Mouse (Mus musculus) CD4-positive, CD25-positive, alpha-beta regulatory T cell, adult 4 months (primary cell): ENCODE data around the gene Agrn. TPM values are rescaled to one million over a fixed set of nuclear protein-coding genes. Genes with fewer than 3 reads are reported as not detected.

ENCODE experiments used
- ATAC-seq: one replicate; pipeline ENCODE4 v1.8.0; 2017
- polyA plus RNA-seq, 2 experiments: library from polyadenylated mRNA; unstranded; fragments of 100-300 nt; shearing (Covaris generic); gene quantifications; one replicate each; pipeline ENCODE4 v1.2.1; 2017

The Agrn gene
- polyA plus RNA-seq, 2 experiments from 2014 or later = 3.6 to 3.9 TPM

DNA sequence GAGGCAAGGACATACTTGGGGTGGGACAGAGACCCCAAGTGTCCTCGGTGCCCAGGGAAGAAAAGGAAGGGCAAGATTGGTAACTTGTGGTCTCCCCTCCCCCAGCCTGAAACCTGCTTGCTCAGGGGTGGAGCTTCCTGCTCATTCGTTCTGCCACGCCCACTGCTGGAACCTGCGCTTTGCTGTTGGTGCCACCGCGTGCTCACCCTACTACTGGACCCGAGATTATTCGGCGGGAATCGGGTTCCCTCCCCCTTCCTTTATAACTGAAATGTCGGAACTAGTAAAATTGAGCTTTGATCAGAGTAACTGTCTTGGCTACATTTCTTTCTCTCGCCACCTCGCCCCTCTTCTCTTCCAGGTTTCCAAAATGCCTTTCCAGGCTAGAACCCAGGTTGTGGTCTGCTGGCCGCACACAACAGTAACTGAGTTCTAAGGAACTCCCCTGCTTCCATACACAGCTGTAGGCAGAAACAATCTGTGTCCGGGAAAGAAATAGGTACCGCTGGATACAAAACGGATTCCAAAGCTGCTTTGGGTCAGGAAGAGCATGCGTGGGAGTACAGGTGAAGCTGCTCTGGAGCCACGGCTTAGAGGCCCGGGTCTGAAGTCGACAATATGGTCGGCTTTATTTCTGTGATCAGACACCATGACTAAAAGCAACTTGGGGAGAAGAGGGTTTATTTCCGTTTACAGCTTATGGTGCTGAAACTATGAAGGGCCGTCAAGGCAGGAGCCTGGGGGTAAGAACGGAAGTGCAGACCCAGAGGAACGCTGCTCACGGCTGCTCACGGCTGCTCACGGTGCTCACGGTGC is 60.8 kb downstream of the Agrn start:
- no peak for ATAC-seq

DNA sequence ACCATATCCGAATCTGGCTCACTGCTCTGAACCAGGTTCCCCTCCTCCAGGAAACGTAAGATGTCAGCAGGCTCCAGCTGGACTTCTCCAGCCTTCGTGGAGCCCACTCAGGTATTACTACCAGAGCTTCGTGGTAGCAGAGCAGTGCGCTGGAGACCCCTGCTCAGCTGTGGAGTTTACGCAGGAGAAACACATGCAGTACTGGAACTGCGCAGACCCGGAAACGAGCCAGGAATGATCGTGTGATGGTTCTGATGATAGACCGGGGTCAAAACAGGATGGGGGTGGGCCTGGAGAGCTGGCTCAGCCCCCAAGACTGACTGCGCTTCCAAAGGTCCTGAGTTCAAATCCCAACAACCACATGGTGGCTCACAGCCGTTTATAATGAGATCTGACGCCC is 61.5 kb downstream of the Agrn start:
- no peak for ATAC-seq

DNA sequence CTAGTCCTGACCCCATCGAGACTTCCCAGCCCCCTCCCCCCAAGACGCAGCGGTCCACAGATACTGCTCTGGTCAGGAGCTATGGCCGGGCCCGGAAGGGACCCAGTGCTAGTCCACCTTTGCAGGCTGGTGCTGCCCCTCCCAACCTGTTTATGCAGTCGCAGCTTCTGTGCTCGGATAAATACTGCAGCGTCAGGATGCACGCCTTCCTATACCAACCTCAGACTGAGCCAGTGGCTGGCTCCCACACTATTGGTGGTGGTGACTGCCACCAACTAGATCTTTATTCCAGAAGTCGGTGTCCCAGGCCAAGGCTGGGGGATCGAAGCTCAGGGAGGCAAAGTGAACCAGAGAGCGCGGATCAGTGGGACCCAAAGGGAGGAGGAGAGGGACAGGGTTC is 62.2 kb downstream of the Agrn start:
- no peak for ATAC-seq

DNA sequence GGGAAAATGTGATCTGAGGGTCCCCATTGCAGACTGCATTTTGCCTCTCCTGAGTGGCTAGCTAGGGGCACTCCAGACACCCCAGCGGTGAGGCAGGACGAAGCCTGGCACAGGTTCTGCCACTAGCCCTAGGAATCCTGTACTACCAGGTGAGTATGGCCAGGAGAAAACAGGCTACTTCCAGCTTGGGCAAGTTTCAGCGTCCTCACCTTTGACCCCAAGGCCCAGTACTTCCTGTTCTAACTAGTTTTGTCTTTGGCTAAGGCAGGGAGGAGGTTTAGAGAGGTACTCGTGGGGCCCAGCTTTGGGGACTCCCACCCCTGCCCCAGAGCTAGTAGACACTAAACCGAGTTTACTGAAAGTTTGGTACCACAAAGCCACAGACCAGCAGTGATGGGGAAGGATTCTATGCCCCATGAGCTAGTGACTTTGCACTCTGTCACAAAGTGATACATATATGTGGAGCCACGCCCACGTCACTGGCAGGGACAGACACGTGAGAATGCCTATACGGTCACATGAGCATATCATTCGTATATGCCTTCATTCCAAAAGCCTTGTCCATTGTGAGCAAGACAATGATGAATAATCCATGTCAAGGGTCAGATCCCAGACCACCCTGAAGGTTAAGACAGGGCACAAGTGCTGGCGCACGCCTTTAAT is 63.2 kb downstream of the Agrn start:
- ATAC-seq = no peak

DNA sequence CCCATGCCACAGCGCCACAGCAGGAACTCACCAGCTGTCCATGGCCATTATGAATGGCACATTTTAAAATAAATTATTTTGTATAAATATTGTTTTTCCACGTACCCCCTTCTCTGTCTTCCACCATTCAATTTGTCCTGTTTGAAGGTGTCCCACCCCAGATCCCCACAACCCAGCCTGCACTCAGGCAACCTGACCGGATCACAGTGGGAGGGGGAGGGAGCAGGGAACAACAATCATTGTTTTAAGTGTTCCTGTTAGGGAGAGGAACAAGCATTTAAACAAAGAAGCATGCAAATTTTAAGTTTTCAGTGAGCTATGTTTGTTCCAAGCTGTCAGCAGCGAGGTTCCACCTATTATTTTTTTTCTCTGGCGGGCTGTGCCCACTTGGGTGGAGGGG is 64.0 kb downstream of the Agrn start:
- no peak for ATAC-seq

DNA sequence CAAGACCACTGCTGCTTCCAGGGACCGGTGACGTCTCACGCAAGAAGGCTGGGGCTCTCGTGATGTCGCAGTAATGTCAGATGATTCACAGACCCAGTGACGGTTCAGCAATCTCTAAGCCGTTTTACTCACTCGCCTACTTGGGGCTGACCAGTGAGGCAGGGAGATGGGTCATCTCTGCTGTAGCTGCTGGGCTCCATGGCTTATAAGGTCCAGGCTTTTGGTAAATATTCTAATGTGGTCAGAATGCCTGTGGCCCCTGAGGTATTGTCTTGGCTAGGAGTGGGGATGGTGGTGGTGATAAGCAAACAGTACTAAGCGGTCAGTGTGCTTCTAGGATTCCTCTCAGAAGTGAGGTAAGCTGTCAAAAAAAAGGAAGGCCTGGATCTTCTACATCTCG is 66.3 kb downstream of the Agrn start:
- ATAC-seq = no peak

DNA sequence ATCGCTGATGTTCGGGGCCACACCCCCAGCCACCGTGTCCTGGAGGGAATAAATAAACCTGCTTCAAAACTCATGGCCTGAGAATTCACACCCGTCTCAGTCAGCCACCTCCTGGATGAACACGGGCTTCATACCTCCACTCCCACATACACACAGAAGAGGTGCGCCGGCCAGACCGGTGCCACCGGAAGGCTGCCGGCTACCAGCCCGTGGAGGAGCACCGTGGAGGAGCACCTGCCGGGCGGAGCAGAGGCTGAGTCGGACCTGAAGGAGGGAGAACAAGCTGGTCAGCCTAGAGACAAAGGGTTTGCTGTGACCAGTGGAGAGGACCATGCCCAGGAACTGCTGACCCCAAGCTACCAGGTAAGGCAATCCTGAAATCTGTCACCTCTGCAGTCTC is 66.9 kb downstream of the Agrn start, which contains the start of gene Rnf223:
TSS of gene Rnf223 (plus strand) at position 78 of the 400 bp plus-strand sequence.
- ATAC-seq = no peak

DNA sequence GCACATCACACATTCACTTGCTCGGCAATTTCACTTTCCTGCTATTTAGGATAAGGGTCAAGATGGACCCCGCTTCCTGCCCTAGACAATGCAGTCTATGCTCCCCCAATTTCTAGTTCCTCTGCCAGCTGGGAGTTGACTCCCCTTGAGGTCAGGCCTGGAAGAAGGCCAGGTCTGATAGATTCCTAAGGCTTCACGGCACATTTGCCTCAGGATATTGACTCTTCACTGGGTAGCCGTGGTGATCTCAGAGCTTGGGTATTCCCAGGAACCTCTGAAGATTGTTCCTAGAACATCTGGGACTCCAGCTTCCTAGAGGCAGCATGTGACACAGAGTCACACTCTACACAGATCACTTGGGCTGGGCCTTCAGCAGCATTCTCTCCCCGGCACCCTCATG is 68.5 kb downstream of the Agrn start:
- ATAC-seq = no peak

DNA sequence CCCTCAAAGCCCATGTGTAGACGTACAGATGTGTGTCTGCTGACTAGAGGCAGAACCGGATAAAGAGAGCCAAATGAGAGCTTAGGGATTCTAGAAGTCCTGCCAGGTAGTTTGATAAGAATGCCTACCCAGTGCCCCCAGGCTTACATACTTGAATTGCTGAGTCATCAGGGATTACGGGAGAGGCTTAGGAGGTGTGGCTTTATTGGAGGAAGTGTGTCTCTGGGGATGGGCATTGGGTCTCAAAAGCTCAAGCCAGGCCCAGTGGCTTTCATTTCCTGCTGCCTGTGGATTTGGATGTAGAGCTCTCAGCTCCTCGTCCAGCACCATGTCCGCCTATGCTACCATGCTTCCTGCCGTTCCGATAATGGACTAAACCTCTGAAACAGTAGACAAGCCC is 70.4 kb downstream of the Agrn start:
- no peak for ATAC-seq

DNA sequence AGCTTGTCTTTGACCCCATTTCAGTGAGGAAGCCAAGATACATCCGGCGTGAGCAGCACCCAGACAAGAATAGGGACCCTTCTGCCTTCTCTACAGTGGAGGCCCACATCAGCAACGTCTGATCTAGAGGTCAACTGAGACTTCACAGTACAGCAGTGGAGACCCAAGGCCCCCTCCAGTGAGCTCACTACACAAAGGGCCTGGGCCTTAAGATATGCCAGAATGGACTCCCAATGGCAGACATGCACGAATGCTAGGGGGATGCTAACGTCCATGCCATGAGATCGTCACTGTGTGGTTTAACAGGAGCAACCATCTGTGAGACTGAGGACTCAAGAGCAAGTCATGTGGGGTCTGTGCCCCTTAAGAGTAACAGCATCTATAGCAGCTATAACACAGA is 71.9 kb downstream of the Agrn start:
- ATAC-seq = no peak

DNA sequence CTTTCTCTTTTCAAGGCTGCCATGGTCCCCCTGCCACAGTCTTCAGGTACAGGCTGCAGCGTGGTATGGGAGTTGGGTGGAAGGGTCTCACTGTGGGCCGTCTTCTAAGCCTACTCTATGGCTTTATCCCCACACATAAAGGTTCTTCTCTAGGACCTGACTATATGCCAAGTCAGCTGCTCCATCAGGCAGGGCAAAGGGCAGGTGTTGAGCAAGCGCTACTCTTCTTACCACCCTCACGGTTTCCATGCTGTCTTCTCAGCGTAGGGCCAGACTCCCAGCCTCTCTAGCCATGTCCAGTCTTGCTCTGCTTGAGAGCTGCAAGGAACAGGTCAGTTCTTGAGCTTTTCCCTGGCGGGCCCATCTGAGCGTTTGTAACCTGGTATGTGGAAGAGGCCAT is 73.2 kb downstream of the Agrn start:
- no peak for ATAC-seq

Other genes with a start within 250 kb of the Agrn start
- 1 to 10 TPM; 7.6 TPM for gene C1qtnf12, start 235.2 kb downstream of the Agrn start, polyA plus RNA-seq
- gene B3galt6, start 204.8 kb downstream of the Agrn start, polyA plus RNA-seq = 1 to 10 TPM in 1 of 2 experiments, under 1 TPM in 1; 0.92 to 1.3 TPM
- 100 to 1,000 TPM; 528 to 589 TPM for gene Sdf4, start 204.6 kb downstream of the Agrn start, polyA plus RNA-seq
- gene Tnfrsf4, start 183.6 kb downstream of the Agrn start, polyA plus RNA-seq = 1,000 to 10,000 TPM; 1,065 to 1,393 TPM
- 100 to 1,000 TPM; 745 to 823 TPM for gene Tnfrsf18, start 171.3 kb downstream of the Agrn start, polyA plus RNA-seq
- gene Ttll10, start 138.1 kb downstream of the Agrn start, polyA plus RNA-seq = under 1 TPM; 0.35 to 0.81 TPM
- gene 9430015G10Rik, start 87.5 kb downstream of the Agrn start, polyA plus RNA-seq = 10 to 100 TPM; 17.4 to 29.4 TPM
- not detected for gene Rnf223, start 67.0 kb downstream of the Agrn start, polyA plus RNA-seq
- 10 to 100 TPM; 49.3 to 70.2 TPM for gene Isg15, start 3.3 kb upstream of the Agrn start, polyA plus RNA-seq
- gene AW011738, start 5.8 kb upstream of the Agrn start, polyA plus RNA-seq = 10 to 100 TPM in 1 of 2 experiments, 1 to 10 TPM in 1; 8.0 to 10.5 TPM
- 1 to 10 TPM in 1 of 2 experiments, under 1 TPM in 1; 0.86 to 1.4 TPM for gene Perm1, start 18.4 kb upstream of the Agrn start, polyA plus RNA-seq
- 1 to 10 TPM; 8.3 to 9.0 TPM for gene Plekhn1, start 37.4 kb upstream of the Agrn start, polyA plus RNA-seq
- 10 to 100 TPM; 12.6 to 16.9 TPM for gene Noc2l, start 38.5 kb upstream of the Agrn start, polyA plus RNA-seq
- 1 to 10 TPM; 2.4 to 4.1 TPM for gene Samd11, start 58.2 kb upstream of the Agrn start, polyA plus RNA-seq
- gene Vmn2r-ps159, start 133.6 kb upstream of the Agrn start, polyA plus RNA-seq = not detected